Mouse (Mus musculus): ENCODE data around the gene Gm7876. TPM values are rescaled to one million over a fixed set of nuclear protein-coding genes. Genes with fewer than 3 reads are reported as not detected.

Gm7876 gene
- polyA plus RNA-seq (2015; fragmentation: Illumina TruSeq; extraction: RNeasy Lipid Tissue Mini Kit (QIAGEN cat#74804); ENCODE audit: low read depth, low replicate concordance): not detected

GRCm38 (mm10) chr14:4708938-4709337 lies at the start of gene Gm7876:
Gene Gm7876 (plus strand): TSS chr14:4709238.

GRCm38 (mm10) chr14:4663892-4664291 lies 45.1 kb upstream of the Gm7876 start, which contains the start of gene Gm3239:
Gene Gm3239 (plus strand): TSS chr14:4664192.

DNA sequence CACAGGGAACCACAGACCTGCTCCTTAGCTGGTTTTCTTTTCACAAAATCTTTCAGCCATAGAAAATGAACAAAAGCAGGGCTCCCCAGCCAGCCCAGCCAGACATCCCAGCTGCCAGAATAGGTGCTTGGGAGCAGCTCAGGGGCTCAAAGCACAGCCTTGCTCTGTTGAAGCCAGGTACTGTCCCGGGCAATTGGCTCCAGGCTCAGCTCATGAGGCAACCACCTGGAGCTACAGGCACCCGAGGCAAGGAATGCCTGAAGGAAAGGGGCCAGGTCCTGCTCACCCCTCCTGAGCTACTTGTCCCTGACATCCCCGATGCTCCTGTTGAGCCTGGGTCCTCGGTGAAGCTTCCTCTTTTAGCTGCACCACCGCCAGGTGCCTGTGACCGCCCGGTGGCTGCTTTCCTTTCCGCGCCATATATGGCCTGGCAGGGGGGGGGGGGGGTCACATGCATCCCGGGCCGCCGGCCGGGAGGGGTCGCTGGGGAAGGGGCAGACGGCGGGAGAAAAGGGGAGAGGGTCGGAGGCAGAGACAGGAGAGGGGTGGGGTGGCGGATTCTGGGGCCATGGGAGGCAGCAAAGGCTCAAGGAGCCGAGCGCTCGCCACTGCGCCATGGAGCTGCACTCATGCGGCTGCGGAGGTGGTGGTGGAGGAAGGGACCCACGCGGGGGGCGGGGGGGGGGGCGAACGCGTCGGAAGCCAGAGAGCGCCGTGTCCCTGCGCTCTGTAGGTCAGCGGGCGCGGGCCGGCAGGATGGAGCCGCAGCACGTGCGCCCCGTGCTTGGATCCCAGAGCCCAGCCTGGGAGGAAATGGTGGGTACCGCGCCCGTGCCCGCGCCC lies 17.2 kb downstream of the Gm7876 start, which contains the start of gene Gm3252:
Gene Gm3252 (plus strand): TSS at position 738 of the 843 bp plus-strand sequence.

Other genes starting within 250 kb of the Gm7876 start
- not detected for gene Gm3182, start 227.5 kb upstream of the Gm7876 start, polyA plus RNA-seq (2015; fragmentation: Illumina TruSeq; extraction: RNeasy Lipid Tissue Mini Kit (QIAGEN cat#74804); ENCODE audit: low read depth, low replicate concordance)
- not detected for gene Gm3047, start 153.8 kb upstream of the Gm7876 start, polyA plus RNA-seq (2015; fragmentation: Illumina TruSeq; extraction: RNeasy Lipid Tissue Mini Kit (QIAGEN cat#74804); ENCODE audit: low read depth, low replicate concordance)
- gene Gm8159, start 76.9 kb upstream of the Gm7876 start, polyA plus RNA-seq (2015; fragmentation: Illumina TruSeq; extraction: RNeasy Lipid Tissue Mini Kit (QIAGEN cat#74804); ENCODE audit: low read depth, low replicate concordance): not detected
- 0.57 TPM for gene Gm3239, start 45.0 kb upstream of the Gm7876 start, polyA plus RNA-seq (2015; fragmentation: Illumina TruSeq; extraction: RNeasy Lipid Tissue Mini Kit (QIAGEN cat#74804); ENCODE audit: low read depth, low replicate concordance)
- gene Gm3252, start 17.5 kb downstream of the Gm7876 start, polyA plus RNA-seq (2015; fragmentation: Illumina TruSeq; extraction: RNeasy Lipid Tissue Mini Kit (QIAGEN cat#74804); ENCODE audit: low read depth, low replicate concordance): 1.6 TPM
- gene Gm9602, start 67.1 kb downstream of the Gm7876 start, polyA plus RNA-seq (2015; fragmentation: Illumina TruSeq; extraction: RNeasy Lipid Tissue Mini Kit (QIAGEN cat#74804); ENCODE audit: low read depth, low replicate concordance): not detected
- gene Gm3269, start 128.9 kb downstream of the Gm7876 start, polyA plus RNA-seq (2015; fragmentation: Illumina TruSeq; extraction: RNeasy Lipid Tissue Mini Kit (QIAGEN cat#74804); ENCODE audit: low read depth, low replicate concordance): not detected
- not detected for gene Gm3264, start 146.3 kb downstream of the Gm7876 start, polyA plus RNA-seq (2015; fragmentation: Illumina TruSeq; extraction: RNeasy Lipid Tissue Mini Kit (QIAGEN cat#74804); ENCODE audit: low read depth, low replicate concordance)
- 0.31 TPM for gene Gm3278, start 183.2 kb downstream of the Gm7876 start, polyA plus RNA-seq (2015; fragmentation: Illumina TruSeq; extraction: RNeasy Lipid Tissue Mini Kit (QIAGEN cat#74804); ENCODE audit: low read depth, low replicate concordance)

All from brain, adult 10 weeks (tissue).